Mouse (Mus musculus) testis, postnatal 10 days (tissue): Measurements from ENCODE around the gene Tmc3.
A peak's percentile ranks its signal among the peaks of the same experiment; 100 is the strongest.

Experiments
- DNase-seq: peaks from one replicate; pipeline ENCODE4 v3.0.0; 2021; ENCODE audit warnings: low spot score

Gene Tmc3

DNA sequence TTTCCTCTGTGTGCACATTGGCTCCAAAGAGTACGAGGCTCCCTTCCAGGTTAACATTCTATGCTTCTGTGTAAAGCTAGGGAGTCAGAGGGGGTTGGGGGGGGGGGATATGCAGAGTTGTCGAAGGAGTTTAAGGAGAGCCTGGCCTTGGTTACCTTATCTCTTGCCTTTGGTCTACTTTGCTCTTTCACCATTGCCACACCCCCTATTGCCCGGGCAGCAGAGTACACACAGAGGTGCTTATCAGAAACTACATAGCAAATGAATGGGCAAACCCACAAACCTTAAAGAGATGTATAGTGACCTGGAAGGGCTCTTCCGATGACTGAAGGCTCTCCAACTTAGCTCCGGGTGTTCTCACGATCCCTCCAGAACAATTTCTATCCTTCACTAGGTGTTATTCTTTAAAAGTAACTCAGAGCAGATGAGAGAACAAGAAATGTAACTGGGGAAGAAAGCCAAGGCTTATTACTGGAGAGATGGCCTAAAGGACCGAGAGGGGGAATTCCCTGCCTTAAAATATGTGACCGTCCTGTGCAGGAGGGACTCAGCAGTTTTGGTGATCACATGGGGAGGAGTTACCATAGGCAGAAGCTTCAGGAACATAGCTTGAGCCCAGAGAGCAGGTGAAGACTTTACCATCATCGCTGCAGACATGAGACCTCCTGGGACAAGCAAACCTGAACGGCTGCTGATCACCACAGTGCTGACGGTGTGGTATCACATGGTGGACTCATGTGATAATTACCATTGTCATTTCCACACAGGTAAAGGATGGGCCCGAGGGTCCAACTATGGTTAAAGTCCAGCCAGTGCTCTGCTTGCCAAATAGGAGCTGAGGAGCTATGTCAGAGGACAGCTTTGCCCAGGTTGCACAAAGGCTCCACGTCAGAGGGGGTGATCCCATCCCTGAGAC lies 14.5 kb downstream of the Tmc3 start:
- DNase-seq = no peak

DNA sequence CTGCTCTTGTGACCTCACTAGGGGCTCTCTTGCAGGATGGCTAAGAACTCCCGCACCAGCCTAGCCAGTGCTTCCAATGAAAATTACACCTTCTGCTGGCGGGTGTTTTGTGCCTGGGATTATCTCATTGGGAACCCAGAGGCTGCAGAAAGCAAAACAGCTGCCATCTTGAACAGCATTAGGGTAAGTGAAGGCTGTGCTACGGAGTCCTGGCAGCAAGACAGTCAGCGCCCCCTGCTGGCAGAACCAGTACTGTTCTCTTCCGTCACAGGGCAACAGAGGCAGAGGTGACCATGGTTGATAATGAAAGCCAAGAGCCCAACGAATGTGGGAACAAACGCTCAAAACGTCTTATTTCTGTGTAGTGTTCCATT lies 15.2 kb downstream of the Tmc3 start:
- peak; percentile 65 for DNase-seq

DNA sequence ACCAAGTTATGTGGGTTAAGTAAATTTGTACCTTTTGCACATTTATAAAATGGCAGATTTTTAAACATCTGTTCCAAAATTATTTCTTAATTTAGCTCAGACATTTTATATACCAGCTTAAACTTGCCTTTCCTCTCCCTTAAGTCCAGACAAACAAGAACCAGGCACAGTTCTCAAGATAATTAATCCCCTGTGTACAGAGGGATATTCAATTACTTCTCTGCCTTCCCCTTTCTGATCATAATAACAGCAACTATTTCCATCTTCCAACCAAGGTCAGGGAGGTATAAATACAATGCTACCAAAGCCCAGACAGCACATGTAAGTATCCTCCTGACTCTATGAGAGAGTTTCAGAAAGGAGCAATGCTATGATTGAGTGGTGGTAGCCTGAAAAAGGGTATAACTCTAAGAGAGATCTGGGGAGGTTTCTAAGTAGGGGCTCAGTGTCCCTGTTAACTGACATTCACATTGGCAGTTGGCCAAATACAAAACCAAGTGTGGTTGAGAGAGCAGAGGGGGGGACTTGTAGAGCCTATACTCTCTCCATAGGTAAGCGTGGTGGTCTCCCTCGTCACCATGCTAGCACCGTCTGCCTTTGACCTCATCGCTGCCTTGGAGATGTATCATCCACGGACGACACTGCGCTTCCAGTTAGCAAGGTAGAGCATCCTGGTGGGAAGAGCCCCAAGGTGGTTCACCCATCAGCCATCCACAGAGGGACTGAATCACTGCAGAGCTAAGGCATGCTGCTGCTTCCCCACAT lies 19.6 kb downstream of the Tmc3 start:
- DNase-seq = no peak

DNA sequence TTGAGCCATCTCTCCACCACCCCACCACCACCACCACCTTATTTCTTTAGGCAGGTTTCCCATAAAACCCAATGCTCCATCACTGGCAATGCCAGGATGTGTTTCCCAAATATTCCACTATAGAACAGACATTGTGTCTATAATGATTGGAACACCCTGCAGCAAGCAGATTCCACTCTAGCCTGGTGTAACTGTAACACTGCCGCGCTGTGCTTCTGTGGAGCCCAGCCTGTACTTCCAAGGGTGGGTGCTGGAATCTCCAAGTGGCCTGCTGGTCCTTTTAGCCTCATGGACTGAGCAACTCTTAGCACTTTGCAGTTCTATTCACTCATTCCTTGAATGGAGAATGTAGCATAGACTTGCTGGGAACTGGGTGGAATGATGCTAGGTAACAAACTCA lies 22.1 kb downstream of the Tmc3 start:
- no peak for DNase-seq

DNA sequence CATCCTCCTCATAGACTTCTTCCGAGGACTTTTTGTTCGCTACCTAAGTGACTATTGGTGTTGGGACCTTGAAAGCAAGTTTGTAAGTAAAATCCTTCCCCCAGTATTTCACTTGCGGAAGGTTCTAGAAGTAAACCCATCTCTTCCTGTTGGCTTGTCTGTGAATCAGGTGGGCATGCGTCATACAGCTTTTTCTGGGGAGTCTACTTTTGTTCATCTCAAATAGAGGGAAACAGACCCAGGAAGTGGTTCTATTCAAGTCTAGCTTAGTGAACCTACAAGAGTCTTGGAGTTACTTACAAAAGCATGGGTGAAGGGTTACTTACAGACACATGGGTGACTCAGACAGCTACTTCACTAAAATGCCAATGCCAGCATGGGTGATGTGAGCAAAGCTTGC lies 25.2 kb downstream of the Tmc3 start:
- DNase-seq = no peak

DNA sequence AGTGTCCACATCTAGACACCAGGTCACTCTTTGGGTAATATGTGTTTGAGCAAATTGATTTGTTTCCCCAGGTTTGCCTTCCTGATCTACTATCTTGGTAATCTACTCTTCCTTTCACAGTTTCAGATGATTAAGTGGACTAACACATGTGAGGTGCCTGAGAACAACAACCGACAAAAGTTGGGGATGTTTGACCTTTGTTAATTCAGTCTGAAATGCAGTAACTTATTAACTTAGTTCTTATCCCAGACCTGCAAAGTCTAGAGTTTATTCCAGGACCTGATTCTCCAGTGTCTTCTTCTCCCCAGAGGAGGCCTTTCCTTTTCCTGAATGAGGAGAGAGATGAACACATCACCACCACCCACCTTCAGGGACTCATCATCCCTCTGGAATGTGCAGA lies 27.2 kb downstream of the Tmc3 start:
- no peak for DNase-seq

DNA sequence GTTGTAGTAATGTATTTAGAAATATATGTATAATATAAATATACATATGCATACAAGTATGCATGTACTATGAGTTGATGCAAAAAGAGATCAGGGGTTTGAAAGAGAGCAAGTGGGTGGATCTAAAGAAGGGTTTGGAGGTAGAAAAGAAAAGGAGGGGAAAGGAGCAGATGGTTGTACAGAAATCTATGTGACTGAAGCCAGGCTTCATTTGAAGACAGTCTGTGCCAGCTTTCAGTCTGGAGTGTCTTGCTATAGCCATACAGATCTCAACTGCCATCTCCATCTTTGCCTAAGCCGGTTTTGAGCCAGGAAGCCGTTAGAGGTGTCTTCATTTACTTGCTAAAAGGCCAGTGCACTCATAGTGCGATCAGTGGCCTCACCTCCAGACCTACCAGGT lies 30.5 kb downstream of the Tmc3 start:
- no peak for DNase-seq

DNA sequence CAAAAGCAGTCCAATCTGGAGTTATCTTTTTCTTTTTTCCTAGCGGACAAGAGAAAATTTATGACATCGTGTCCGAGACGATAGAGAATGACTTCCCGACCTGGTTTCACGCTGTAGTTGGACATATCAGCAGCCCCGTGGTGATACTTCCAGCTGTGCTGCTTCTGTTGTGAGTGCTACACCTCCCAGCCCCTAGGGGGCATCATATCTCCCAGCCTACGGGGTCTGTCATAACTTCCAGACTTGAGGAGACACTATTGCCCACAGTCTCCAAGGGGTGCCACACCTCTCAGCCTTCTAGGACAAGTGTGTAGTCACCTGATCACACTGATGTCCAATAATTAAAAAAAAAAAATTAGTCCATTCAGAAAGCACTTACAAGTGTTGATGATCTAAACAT lies 31.1 kb downstream of the Tmc3 start:
- DNase-seq = no peak

- no peak for DNase-seq
Observed at GRCm38 (mm10) chr7:83616268-83616667, 31.5 kb downstream of the Tmc3 start.

DNA sequence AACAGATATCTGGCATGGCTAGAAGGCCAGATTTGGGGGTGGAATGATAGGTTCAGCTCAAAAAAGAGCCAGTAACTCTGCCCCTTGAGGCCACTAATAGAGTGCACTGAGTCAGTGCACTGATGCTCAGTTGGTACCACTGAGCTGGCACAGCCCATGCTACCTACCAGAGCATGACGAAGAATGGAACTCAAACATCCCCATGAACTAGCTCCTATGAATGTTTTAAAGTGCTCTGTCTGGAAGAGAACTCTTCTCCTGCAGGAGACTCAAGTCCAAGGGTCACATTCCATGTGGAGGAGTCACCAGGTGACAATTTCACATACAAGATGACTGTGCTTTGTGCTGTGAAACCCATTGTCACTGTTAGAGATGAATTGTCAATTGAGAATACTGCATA lies 34.0 kb downstream of the Tmc3 start:
- no peak for DNase-seq

- no peak for DNase-seq
Observed at GRCm38 (mm10) chr7:83622582-83622981, 37.9 kb downstream of the Tmc3 start.

- no peak for DNase-seq
Observed at GRCm38 (mm10) chr7:83624065-83624464, 39.3 kb downstream of the Tmc3 start.

DNA sequence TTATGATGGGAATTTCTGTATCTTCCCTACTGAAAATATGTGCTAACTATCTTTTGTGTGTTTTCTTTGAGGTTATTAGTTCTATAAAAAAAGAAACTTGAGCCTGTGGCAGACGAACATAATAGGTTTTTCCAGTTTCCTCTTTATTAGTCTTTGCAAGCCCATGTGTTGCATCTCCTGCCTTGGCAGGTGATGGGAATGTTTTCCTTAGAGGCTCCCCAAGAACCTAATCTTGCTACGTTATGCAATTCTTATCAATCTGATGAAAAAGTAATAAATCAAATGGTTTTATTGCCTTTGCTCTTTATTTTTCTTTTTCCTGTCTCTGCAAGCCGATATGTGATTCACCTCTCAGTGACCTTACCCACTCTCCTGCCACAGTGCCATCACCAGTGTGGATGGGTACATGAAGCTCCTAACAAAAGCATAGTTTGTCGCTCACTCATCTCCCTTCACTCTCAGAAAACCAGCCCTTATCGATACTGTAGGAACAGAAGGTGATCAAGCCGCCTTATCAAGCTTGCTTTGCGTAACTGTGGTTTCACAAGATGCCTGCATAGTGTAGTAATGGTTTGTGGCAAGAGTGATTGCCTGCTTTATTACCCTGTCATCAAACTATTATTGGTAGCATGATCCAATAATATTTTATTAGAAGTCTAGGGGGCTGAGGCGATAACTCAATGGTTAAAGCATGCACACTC lies 42.0 kb downstream of the Tmc3 start:
- no peak for DNase-seq

DNA sequence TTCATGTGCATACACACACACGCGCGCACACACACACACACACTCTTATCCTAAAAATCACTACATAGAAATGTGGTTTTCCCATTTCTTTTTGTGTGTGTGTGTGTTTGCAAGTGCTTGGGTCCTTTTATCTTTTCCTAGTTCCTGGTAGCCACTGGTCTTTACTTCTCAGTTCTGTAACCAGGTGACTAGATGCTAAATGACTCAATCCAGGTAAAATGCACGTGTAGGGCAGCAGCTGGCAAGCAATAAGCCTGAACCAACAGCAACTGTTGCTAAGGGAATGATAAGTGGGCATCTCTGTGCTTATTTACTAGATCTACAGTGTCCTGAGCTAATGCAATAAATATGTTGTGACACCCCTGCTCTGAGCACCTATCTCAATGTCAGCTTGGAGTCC lies 42.6 kb downstream of the Tmc3 start:
- no peak for DNase-seq

- no peak for DNase-seq
Observed at GRCm38 (mm10) chr7:83631073-83631827, 46.5 kb downstream of the Tmc3 start.

DNA sequence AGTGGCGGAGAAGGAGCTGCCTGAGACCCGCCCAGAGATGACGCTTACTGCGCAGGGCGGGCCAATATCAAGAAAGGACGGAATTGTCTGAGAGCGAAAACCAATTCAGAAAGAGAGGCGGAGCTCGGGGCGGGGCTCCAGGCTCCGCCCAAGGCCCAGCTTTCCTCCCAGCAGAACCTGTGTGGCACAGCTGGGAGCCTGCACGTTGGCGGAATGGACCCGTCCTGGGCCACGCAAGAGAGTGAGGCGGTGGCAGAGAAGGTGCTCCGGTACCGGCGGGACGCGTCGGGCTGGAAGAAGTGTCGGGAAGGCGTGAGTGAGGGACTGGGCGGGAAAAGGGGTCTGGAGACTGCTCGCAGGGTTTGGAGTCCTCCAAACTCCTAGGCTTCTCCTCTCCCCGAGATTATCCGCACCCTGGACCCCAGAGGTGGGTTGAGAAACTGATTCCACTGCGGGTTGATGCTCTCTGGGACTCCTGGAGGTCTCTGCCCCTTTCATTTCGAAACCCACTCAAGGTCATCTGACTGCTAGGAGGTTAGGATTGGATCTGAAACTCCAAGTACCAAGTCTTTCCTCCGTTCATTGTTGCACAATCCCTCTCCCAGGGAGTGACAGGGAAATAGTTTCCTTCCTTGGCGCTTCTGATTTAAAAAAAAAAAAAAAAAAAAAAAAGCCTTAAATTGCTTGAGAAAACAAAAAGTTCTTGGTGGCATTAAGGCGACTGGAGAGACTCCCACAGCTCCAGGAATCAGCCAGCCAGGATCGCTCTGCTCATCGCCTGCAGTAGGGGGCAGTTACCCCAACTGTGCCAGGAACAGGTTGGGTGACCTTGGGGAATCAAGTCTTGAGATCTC lies 47.3 kb downstream of the Tmc3 start, which contains the start of gene Stard5:
Stard5 (plus strand) TSS at position 132 of the 854 bp plus-strand sequence.
- peak; percentile 94 for DNase-seq

- DNase-seq = no peak
Observed at GRCm38 (mm10) chr7:83632682-83633120, 48.0 kb downstream of the Tmc3 start.

GRCm38 (mm10) chr7:83633856-83634255 lies 49.1 kb downstream of the Tmc3 start:
- no peak for DNase-seq

DNA sequence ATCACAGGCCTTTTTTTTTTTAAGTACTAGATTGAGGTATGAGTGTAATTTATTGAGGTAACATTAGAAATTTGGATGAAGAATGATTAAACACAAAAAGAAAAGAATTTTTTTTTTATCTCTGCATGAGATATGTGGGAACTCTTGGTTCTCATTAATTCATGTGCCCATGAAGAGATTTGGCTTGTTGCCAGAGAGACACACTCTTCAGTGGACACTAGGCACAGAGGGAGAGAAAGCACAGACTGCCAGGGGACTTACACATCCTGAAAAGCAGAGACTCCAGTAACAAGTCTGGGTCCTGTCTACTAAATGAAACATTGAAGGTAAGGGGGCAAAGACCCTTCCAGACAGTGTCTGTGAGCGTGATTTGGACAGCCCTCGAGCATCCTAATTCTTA lies 51.0 kb downstream of the Tmc3 start:
- DNase-seq = no peak

- DNase-seq = no peak
Observed at GRCm38 (mm10) chr7:83636425-83636824, 51.7 kb downstream of the Tmc3 start.
